Mouse (Mus musculus) heart, adult 18-20 months (tissue): ENCODE results near the gene Ifi214. TPM values are rescaled to one million over a fixed set of nuclear protein-coding genes. Genes with fewer than 3 reads are reported as not detected.
"Not testable (repeated sequence)": the region's sequence is repeated elsewhere in the genome, so short reads cannot be mapped to it uniquely, and the experiment has no call there.

Experiments
- DNase-seq, 2 experiments: peaks; one replicate each; pipeline ENCODE4 v3.0.0; 2021 to 2022; ENCODE audit warnings: mixed read lengths in 1 of 2
- long read RNA-seq, 2 experiments: library from polyadenylated mRNA; stranded (forward); transcript quantifications; one replicate each; pipeline ENCODE4 v2.0.0; 2021
- microRNA-seq, 2 experiments: library from miRNA; unstranded; fragments of <30 nt; microRNA quantifications; one replicate each; pipeline ENCODE4 v1.2.0; 2022
- total RNA-seq, 2 experiments: library from RNA; stranded (reverse); gene quantifications; 2 replicates each; pipeline ENCODE4 v1.2.3; 2021

Gene Ifi214
- total RNA-seq: under 1 TPM in 1 of 2 experiments, not detected in 1; 0.33 TPM
- long read RNA-seq, experiment 1: 0 reads
- long read RNA-seq, experiment 2: 0 reads

- not testable (repeated sequence) for DNase-seq
Observed at GRCm38 (mm10) chr1:173535791-173536190, at the start of gene Ifi214. Ifi214 (minus strand) TSS chr1:173535957.

GRCm38 (mm10) chr1:173579921-173580585, 44.3 kb upstream of the Ifi214 start:
- no peak for DNase-seq

GRCm38 (mm10) chr1:173579079-173579478, 43.3 kb upstream of the Ifi214 start:
- no peak for DNase-seq

GRCm38 (mm10) chr1:173550491-173551050, 14.8 kb upstream of the Ifi214 start:
- peak; percentile 50 to 64 for DNase-seq

GRCm38 (mm10) chr1:173548798-173549197, 13.0 kb upstream of the Ifi214 start:
- not testable (repeated sequence) for DNase-seq

- DNase-seq: no peak
Observed at GRCm38 (mm10) chr1:173521452-173521851, 14.3 kb downstream of the Ifi214 start.

GRCm38 (mm10) chr1:173510595-173510994, 25.2 kb downstream of the Ifi214 start:
- DNase-seq: not testable (repeated sequence)

GRCm38 (mm10) chr1:173491483-173491882, 44.3 kb downstream of the Ifi214 start:
- not testable (repeated sequence) for DNase-seq

- DNase-seq: peak in 1 of 2 experiments; percentile 6
Observed at GRCm38 (mm10) chr1:173490812-173491480, 44.8 kb downstream of the Ifi214 start, which contains the start of gene Ifi206. Ifi206 (minus strand) TSS chr1:173491041.

GRCm38 (mm10) chr1:173481182-173481574, 54.6 kb downstream of the Ifi214 start:
- DNase-seq: not testable (repeated sequence)

- not testable (repeated sequence) for DNase-seq
Observed at GRCm38 (mm10) chr1:173480399-173481181, 55.2 kb downstream of the Ifi214 start.

Small RNAs within 50 kb of the gene (microRNA-seq; reads per million reads assigned to microRNA genes)
- gene Gm44481: 0 reads per million in 2 experiments

Other genes starting within 250 kb of the Ifi214 start
- gene Ackr1, start 202.2 kb downstream of the Ifi214 start, total RNA-seq: 1 to 10 TPM in 1 of 2 experiments, under 1 TPM in 1; 0.30 to 1.0 TPM
- gene Aim2, start 185.1 kb downstream of the Ifi214 start, total RNA-seq: 1 to 10 TPM; 1.2 to 1.6 TPM
- 1 to 10 TPM; 2.1 to 2.3 TPM for gene Cadm3, start 168.3 kb downstream of the Ifi214 start, total RNA-seq
- gene Ifi206, start 44.9 kb downstream of the Ifi214 start, total RNA-seq: under 1 TPM; 0.17 to 0.93 TPM
- under 1 TPM; 0.17 to 0.90 TPM for gene Ifi213, start 63.3 kb upstream of the Ifi214 start, total RNA-seq
- gene Ifi209, start 95.0 kb upstream of the Ifi214 start, total RNA-seq: 1 to 10 TPM in 1 of 2 experiments, under 1 TPM in 1; 0.55 to 2.1 TPM
- gene Ifi208, start 137.7 kb upstream of the Ifi214 start, total RNA-seq: 1 to 10 TPM in 1 of 2 experiments, under 1 TPM in 1; 0.77 to 1.6 TPM
- gene Ifi207, start 205.8 kb upstream of the Ifi214 start, total RNA-seq: 10 to 100 TPM in 1 of 2 experiments, 1 to 10 TPM in 1; 8.2 to 11.6 TPM
- 1 to 10 TPM; 3.3 to 3.8 TPM for gene Ifi204, start 231.0 kb upstream of the Ifi214 start, total RNA-seq